Mouse (Mus musculus) liver, embryonic 16.5 days (tissue): Measurements from ENCODE around the gene Hist1h4a. TPM values are rescaled to one million over a fixed set of nuclear protein-coding genes. Genes with fewer than 3 reads are reported as not detected.

Experiments used
- ATAC-seq: fragments of 200-750 bp; cut with Nextera tagmentation; 2 replicates; pipeline ENCODE4 v1.8.0; 2017; ENCODE audit warnings: low read depth, mild to moderate bottlenecking, moderate number of reproducible peaks, moderate library complexity
- H3K27ac ChIP-seq: fragments of 300-500 bp; sonication (generic); 2 replicates; pipeline ENCODE4 v1.5.1; 2014; ENCODE audit warnings: mild to moderate bottlenecking, low read length
- H3K27me3 ChIP-seq: fragments of 300-500 bp; sonication (generic); 2 replicates; pipeline ENCODE4 v1.6.1; 2014; ENCODE audit warnings: low read depth, low read length, mixed read lengths; ENCODE audit not compliant: control insufficient read depth, insufficient read depth
- H3K36me3 ChIP-seq: fragments of 300-500 bp; sonication (generic); 2 replicates; pipeline ENCODE4 v1.6.1; 2014; ENCODE audit warnings: mild to moderate bottlenecking; ENCODE audit not compliant: control insufficient read depth, insufficient read depth
- H3K4me1 ChIP-seq: fragments of 300-500 bp; sonication (generic); 2 replicates; pipeline ENCODE4 v1.6.1; 2014; ENCODE audit warnings: low read depth, low read length, mixed read lengths; ENCODE audit not compliant: control insufficient read depth
- H3K4me2 ChIP-seq: fragments of 300-500 bp; sonication (generic); 2 replicates; pipeline ENCODE4 v1.6.1; 2014; ENCODE audit warnings: low read depth, low read length, mixed read lengths
- H3K4me3 ChIP-seq: fragments of 300-500 bp; sonication (generic); 2 replicates; pipeline ENCODE4 v1.5.1; 2014; ENCODE audit warnings: low read depth, mild to moderate bottlenecking, low read length
- H3K9ac ChIP-seq: fragments of 300-500 bp; sonication (generic); 2 replicates; pipeline ENCODE4 v1.6.1; 2014; ENCODE audit warnings: low read depth, low read length
- H3K9me3 ChIP-seq: fragments of 300-500 bp; sonication (generic); replicated peaks from 2 replicates; pipeline ENCODE4 v1.6.1; 2016; ENCODE audit warnings: low read length; ENCODE audit not compliant: control insufficient read depth
- WGBS: fragments of 180-500 bp; shearing (Covaris S2); extraction: QIAGEN DNeasy Blood & Tissue Kit; methylation state at CpG from one replicate; pipeline ENCODE4 v1.1.7; 2014; ENCODE audit not compliant: insufficient replicate concordance; 5-methylcytosine and 5-hydroxymethylcytosine counted together
- polyA plus RNA-seq: library from polyadenylated mRNA; unstranded; fragments of >200 nt; fragmentation: Nextera tagmentation; extraction: Ambion mirVana; gene quantifications from 2 replicates; pipeline ENCODE4 v1.2.1, GENCODE M21; 2015

The Hist1h4a gene
- polyA plus RNA-seq = 0.48 TPM in 1 of 2 replicates, not detected in the other

GRCm38 (mm10) chr13:23760972-23761864 is at the start of gene Hist1h4a:
Hist1h4a (minus strand) TSS chr13:23761230.
- WGBS = under 1% methylated on average over 61 of the region's 72 CpGs
- Histone ChIP-seq H3K4me1 (peaks cover 43% of the 10 kb centered on the region), H3K4me3 (peak within 1 kb of the TSS; percentile 67), H3K27ac (peak within 1 kb of the TSS; percentile 96), H3K4me2 (peak within 1 kb of the TSS; percentile 86), H3K36me3 (no peaks in the 10 kb centered on the region), H3K9me3 (no peaks in the 10 kb centered on the region), H3K9ac (peak within 1 kb of the TSS; percentile 78), H3K27me3 (no peaks in the 10 kb centered on the region)
- ATAC-seq = peak; percentile 57

GRCm38 (mm10) chr13:23806422-23807052 is 45.5 kb upstream of the Hist1h4a start, which contains the start of gene Slc17a2:
Slc17a2 (plus strand) TSS chr13:23806993.
- H3K9me3 ChIP-seq = no peaks in the 10 kb centered on the region
- H3K36me3 ChIP-seq = no peaks in the 10 kb centered on the region
- WGBS = 58% methylated on average over 15 of the region's 15 CpGs
- peaks cover 3% of the 10 kb centered on the region for H3K4me1 ChIP-seq
- H3K4me2 ChIP-seq = no peak within 1 kb of the TSS
- ATAC-seq = peak; percentile 79
- H3K27ac ChIP-seq = peak within 1 kb of the TSS; percentile 32; the same call in 1 of the 2 replicates
- H3K4me3 ChIP-seq = no peak within 1 kb of the TSS
- no peaks in the 10 kb centered on the region for H3K27me3 ChIP-seq
- H3K9ac ChIP-seq = no peak within 1 kb of the TSS

GRCm38 (mm10) chr13:23804532-23804931 is 43.5 kb upstream of the Hist1h4a start:
- ATAC-seq = peak; percentile 76
- no peak overlapping the region for H3K27ac ChIP-seq
- H3K4me1 ChIP-seq = peaks cover 3% of the 10 kb centered on the region
- no peak overlapping the region for H3K4me3 ChIP-seq
- H3K9me3 ChIP-seq = no peaks in the 10 kb centered on the region
- no peak overlapping the region for H3K9ac ChIP-seq
- H3K27me3 ChIP-seq = no peaks in the 10 kb centered on the region
- no peak overlapping the region for H3K4me2 ChIP-seq
- no peaks in the 10 kb centered on the region for H3K36me3 ChIP-seq
- 45% methylated on average over 2 of the region's 2 CpGs for WGBS

GRCm38 (mm10) chr13:23799405-23799804 is 38.4 kb upstream of the Hist1h4a start:
- H3K4me3 ChIP-seq = no peak overlapping the region
- H3K36me3 ChIP-seq = no peaks in the 10 kb centered on the region
- H3K27ac ChIP-seq = no peak overlapping the region
- no peaks in the 10 kb centered on the region; the same call in 1 of the 2 replicates for H3K4me1 ChIP-seq
- H3K9ac ChIP-seq = no peak overlapping the region
- H3K27me3 ChIP-seq = no peaks in the 10 kb centered on the region
- WGBS = 14% methylated on average over 5 of the region's 5 CpGs
- no peak overlapping the region for H3K4me2 ChIP-seq
- no peaks in the 10 kb centered on the region for H3K9me3 ChIP-seq
- ATAC-seq = no peak

- 31% methylated on average over 2 of the region's 2 CpGs for WGBS
- Histone ChIP-seq H3K9ac (no peak overlapping the region), H3K4me1 (no peaks in the 10 kb centered on the region), H3K27me3 (no peaks in the 10 kb centered on the region), H3K4me3 (no peak overlapping the region), H3K9me3 (no peaks in the 10 kb centered on the region), H3K4me2 (no peak overlapping the region), H3K36me3 (no peaks in the 10 kb centered on the region), H3K27ac (no peak overlapping the region)
- no peak for ATAC-seq
These were observed 31.5 kb upstream of the Hist1h4a start for GRCm38 (mm10) chr13:23792520-23792919.

GRCm38 (mm10) chr13:23779025-23779424 is 18.0 kb upstream of the Hist1h4a start:
- 0 out of 2 replicates have a peak, but pooled peaks have one; percentile 11 for ATAC-seq
- H3K27me3 ChIP-seq = no peaks in the 10 kb centered on the region
- H3K9ac ChIP-seq = no peak overlapping the region
- H3K4me2 ChIP-seq = no peak overlapping the region
- no peak overlapping the region for H3K27ac ChIP-seq
- H3K4me1 ChIP-seq = no peaks in the 10 kb centered on the region; the same call in 1 of the 2 replicates
- no peak overlapping the region for H3K4me3 ChIP-seq
- 49% methylated on average over 4 of the region's 4 CpGs for WGBS
- H3K9me3 ChIP-seq = no peaks in the 10 kb centered on the region
- no peaks in the 10 kb centered on the region for H3K36me3 ChIP-seq

- Histone ChIP-seq H3K27me3 (no peaks in the 10 kb centered on the region), H3K27ac (no peak overlapping the region), H3K9me3 (no peaks in the 10 kb centered on the region), H3K9ac (no peak overlapping the region), H3K4me1 (peaks cover 2% of the 10 kb centered on the region; the same call in 1 of the 2 replicates), H3K4me3 (no peak overlapping the region), H3K36me3 (no peaks in the 10 kb centered on the region), H3K4me2 (no peak overlapping the region)
- WGBS = 72% methylated on average over 7 of the region's 7 CpGs
- ATAC-seq = no peak
These were observed 17.3 kb upstream of the Hist1h4a start for GRCm38 (mm10) chr13:23778339-23778738.

GRCm38 (mm10) chr13:23772561-23773313 is 11.7 kb upstream of the Hist1h4a start:
- Histone ChIP-seq H3K4me2 (peak overlapping the region; percentile 67), H3K9me3 (no peaks in the 10 kb centered on the region), H3K36me3 (no peaks in the 10 kb centered on the region), H3K9ac (peak overlapping the region; percentile 24), H3K4me1 (peaks cover 10% of the 10 kb centered on the region), H3K4me3 (peak overlapping the region; percentile 37), H3K27ac (0 out of 2 replicates have a peak overlapping the region, but pooled peaks have one; percentile 26), H3K27me3 (no peaks in the 10 kb centered on the region)
- 16% methylated on average over 21 of the region's 21 CpGs for WGBS
- peak; percentile 98 for ATAC-seq
